Mouse (Mus musculus) spleen, adult 2 months (tissue): ENCODE measurements around the gene Gm7714. TPM values are rescaled to one million over a fixed set of nuclear protein-coding genes. Genes with fewer than 3 reads are reported as not detected.
"Not testable (repeated sequence)": the region's sequence is repeated elsewhere in the genome, so short reads cannot be mapped to it uniquely, and the experiment has no call there.

Experiments used
- DNase-seq, 2 experiments: peaks; one replicate each; pipeline versions ENCODE4 v3.0.0 to v3.0.0-alpha.2; 2012 to 2021; ENCODE audit warnings: low spot score in 2 of 2, low read depth in 1 of 2
- H3K27ac ChIP-seq: fragments of 200-500 bp; 2 replicates; pipeline ENCODE4 v1.5.1; 2012; ENCODE audit warnings: low read length, inconsistent platforms; ENCODE audit not compliant: insufficient read depth
- H3K27me3 ChIP-seq: fragments of 200-500 bp; 2 replicates; pipeline ENCODE4 v1.6.1; 2012; ENCODE audit warnings: mild to moderate bottlenecking, moderate library complexity, low read length, inconsistent platforms; ENCODE audit not compliant: control insufficient read depth, insufficient read depth
- H3K36me3 ChIP-seq: fragments of 200-500 bp; 2 replicates; pipeline ENCODE4 v1.6.1; 2012; ENCODE audit warnings: mild to moderate bottlenecking, low read length, inconsistent platforms; ENCODE audit not compliant: control insufficient read depth, insufficient read depth
- H3K4me1 ChIP-seq: fragments of 200-500 bp; 2 replicates; pipeline ENCODE4 v1.6.1; 2011; ENCODE audit warnings: inconsistent platforms; ENCODE audit not compliant: control insufficient read depth, insufficient read depth, insufficient read length
- H3K4me3 ChIP-seq: fragments of 200-500 bp; 2 replicates; pipeline ENCODE4 v1.5.1; 2011; ENCODE audit warnings: mild to moderate bottlenecking, inconsistent platforms; ENCODE audit not compliant: insufficient read depth, insufficient read length; ENCODE audit errors: extremely low read depth
- CTCF ChIP-seq: fragments of 200-500 bp; IDR thresholded peaks from 2 replicates; pipeline ENCODE4 v1.5.1; 2011; ENCODE audit warnings: mild to moderate bottlenecking, inconsistent platforms; ENCODE audit not compliant: insufficient read depth, insufficient read length, insufficient replicate concordance; ENCODE audit errors: extremely low read depth
- POLR2A ChIP-seq: fragments of 200-500 bp; IDR thresholded peaks from 2 replicates; pipeline ENCODE4 v1.6.1; 2011; ENCODE audit warnings: low read depth, low read length, inconsistent platforms
- WGBS: fragments of 180-500 bp; shearing (Covaris S2); methylation state at CpG from one replicate; pipeline ENCODE4 v1.1.7; 2018; 5-methylcytosine and 5-hydroxymethylcytosine counted together
- polyA plus RNA-seq: library from polyadenylated mRNA; depleted of rRNA; stranded (reverse); fragments of >200 nt; gene quantifications from 2 replicates; pipeline ENCODE4 v1.2.3, GENCODE M21; 2012; rRNA removed

Gene Gm7714
- polyA plus RNA-seq = not detected in 2 replicates

GRCm38 (mm10) chr5:88268619-88269018, at the start of gene Gm7714:
Gene Gm7714 (plus strand): TSS chr5:88268919.
- no peak within 1 kb of the TSS for H3K27ac ChIP-seq
- TF ChIP-seq CTCF (no peak), POLR2A (no peak)
- 79% methylated on average over 1 of the region's 1 CpGs for WGBS
- H3K27me3 ChIP-seq = no peaks in the 10 kb centered on the region
- no peak within 1 kb of the TSS for H3K4me3 ChIP-seq
- DNase-seq = no peak
- H3K36me3 ChIP-seq = no peaks in the 10 kb centered on the region
- H3K4me1 ChIP-seq = no peaks in the 10 kb centered on the region

- 87% methylated on average over 1 of the region's 1 CpGs for WGBS
Observed at GRCm38 (mm10) chr5:88256475-88256874, 12.2 kb upstream of the Gm7714 start.

GRCm38 (mm10) chr5:88311307-88311706, 42.6 kb downstream of the Gm7714 start:
- not testable (repeated sequence) for H3K36me3 ChIP-seq, H3K4me1 ChIP-seq, H3K4me3 ChIP-seq, H3K27me3 ChIP-seq, H3K27ac ChIP-seq, DNase-seq
- WGBS = 78% methylated on average over 3 of the region's 3 CpGs

More at GRCm38 (mm10) chr5:88256475-88256874, 12.2 kb upstream of the Gm7714 start:
- no peak for DNase-seq
- Histone ChIP-seq H3K4me1 (no peaks in the 10 kb centered on the region), H3K4me3 (no peak overlapping the region), H3K27ac (no peak overlapping the region), H3K36me3 (no peaks in the 10 kb centered on the region), H3K27me3 (no peaks in the 10 kb centered on the region)
- TF ChIP-seq POLR2A (no peak), CTCF (no peak)

GRCm38 (mm10) chr5:88317012-88317411, 48.3 kb downstream of the Gm7714 start, which contains the start of gene Prol1:
Gene Prol1 (plus strand): TSS chr5:88317312.
- DNase-seq = no peak
- Histone ChIP-seq H3K27ac (no peak within 1 kb of the TSS), H3K36me3 (no peaks in the 10 kb centered on the region), H3K4me3 (no peak within 1 kb of the TSS), H3K4me1 (no peaks in the 10 kb centered on the region), H3K27me3 (no peaks in the 10 kb centered on the region)
- TF ChIP-seq POLR2A (no peak), CTCF (no peak)
- WGBS = 90% methylated on average over 1 of the region's 1 CpGs

Other genes with a start within 250 kb of the Gm7714 start
- not detected in 2 replicates for gene Smr2, start 182.4 kb upstream of the Gm7714 start, polyA plus RNA-seq
- not detected in 2 replicates for gene Gm11116, start 157.4 kb upstream of the Gm7714 start, polyA plus RNA-seq
- not detected in 2 replicates for gene Gm11115, start 114.8 kb upstream of the Gm7714 start, polyA plus RNA-seq
- gene Prol1, start 48.4 kb downstream of the Gm7714 start, polyA plus RNA-seq = not detected in 2 replicates
- gene Amtn, start 107.2 kb downstream of the Gm7714 start, polyA plus RNA-seq = not detected in 2 replicates
- not detected in 2 replicates for gene Ambn, start 187.1 kb downstream of the Gm7714 start, polyA plus RNA-seq
- gene Enam, start 219.1 kb downstream of the Gm7714 start, polyA plus RNA-seq = not detected in 2 replicates